Mouse (Mus musculus): Measurements from ENCODE around the gene Gm20388. TPM values are rescaled to one million over a fixed set of nuclear protein-coding genes. Genes with fewer than 3 reads are reported as not detected.
A peak's percentile ranks its signal among the peaks of the same experiment; 100 is the strongest.

Gm20388 gene
- total RNA-seq, 2 experiments from 2014 or later: 5.8 TPM; not detected in 1

GRCm38 (mm10) chr8:121680896-121681295 lies 1770.3 kb downstream of the Gm20388 start:
- no peak for DNase-seq

GRCm38 (mm10) chr8:121681457-121681856 lies 1770.8 kb downstream of the Gm20388 start:
- DNase-seq: peak; percentile 25

GRCm38 (mm10) chr8:121683083-121683832 lies 1772.6 kb downstream of the Gm20388 start:
- DNase-seq: no peak

- DNase-seq: peak; percentile 74
These were observed 1774.8 kb downstream of the Gm20388 start for GRCm38 (mm10) chr8:121685419-121685818.

- no peak for DNase-seq
These were observed 1777.0 kb downstream of the Gm20388 start for GRCm38 (mm10) chr8:121687455-121688161.

- no peak for DNase-seq
These were observed 1777.9 kb downstream of the Gm20388 start for GRCm38 (mm10) chr8:121688496-121688895.

- peak; percentile 65 for DNase-seq
These were observed 1783.8 kb downstream of the Gm20388 start for GRCm38 (mm10) chr8:121694453-121694852.

DNA sequence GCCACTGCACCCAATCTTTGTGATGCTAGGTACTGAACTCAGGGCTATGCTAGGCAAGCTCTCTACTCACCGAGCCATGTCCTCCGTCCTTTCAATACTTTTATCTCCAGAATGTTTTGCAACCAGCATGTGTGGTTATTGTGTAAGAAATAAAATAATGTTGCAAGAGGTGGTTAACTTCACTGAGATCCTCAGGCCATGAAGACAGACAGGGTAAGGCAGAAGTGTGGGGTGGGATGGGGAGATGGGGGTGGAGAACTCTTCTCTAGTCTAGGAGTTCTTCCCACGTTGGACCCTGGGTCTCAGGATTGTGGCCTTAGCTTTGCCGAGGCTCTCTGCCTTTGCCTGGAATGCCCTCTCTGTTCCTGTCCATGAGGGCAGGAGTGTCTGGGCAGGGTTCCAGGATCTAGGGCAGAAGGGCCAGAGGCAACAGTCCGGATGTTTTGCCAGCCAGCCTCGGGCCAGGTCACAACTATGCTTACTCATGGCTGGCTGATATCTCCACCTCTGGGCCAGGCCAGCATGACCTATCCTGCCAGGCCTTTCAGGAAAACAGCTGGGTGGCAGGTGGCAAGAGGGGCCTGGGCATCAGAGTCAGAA lies 1785.0 kb downstream of the Gm20388 start:
- peak; percentile 70 for DNase-seq

- no peak for DNase-seq
These were observed 1787.3 kb downstream of the Gm20388 start for GRCm38 (mm10) chr8:121697735-121698614.

- DNase-seq: no peak
These were observed 1788.0 kb downstream of the Gm20388 start for GRCm38 (mm10) chr8:121698615-121699101.

DNA sequence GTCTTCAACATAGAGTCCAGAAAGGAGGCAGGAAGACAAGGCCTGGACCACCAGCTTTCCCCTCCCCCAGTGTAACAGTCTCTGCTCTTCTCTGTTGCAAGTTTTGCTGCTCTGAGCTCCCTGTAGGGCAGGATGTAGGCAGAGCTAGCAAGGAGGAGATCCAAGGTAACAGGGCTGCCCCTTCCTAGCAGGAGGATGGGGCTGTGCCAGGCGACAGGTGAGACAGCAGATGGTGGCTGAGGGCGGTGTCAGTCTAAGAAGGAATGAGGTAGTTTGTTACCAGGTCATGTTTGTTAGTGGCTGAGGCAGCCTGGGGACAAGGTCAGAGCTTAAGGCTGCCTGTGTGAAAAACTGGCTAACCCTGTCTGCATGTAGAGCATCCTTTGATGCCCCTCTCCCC lies 1789.3 kb downstream of the Gm20388 start:
- no peak for DNase-seq

DNA sequence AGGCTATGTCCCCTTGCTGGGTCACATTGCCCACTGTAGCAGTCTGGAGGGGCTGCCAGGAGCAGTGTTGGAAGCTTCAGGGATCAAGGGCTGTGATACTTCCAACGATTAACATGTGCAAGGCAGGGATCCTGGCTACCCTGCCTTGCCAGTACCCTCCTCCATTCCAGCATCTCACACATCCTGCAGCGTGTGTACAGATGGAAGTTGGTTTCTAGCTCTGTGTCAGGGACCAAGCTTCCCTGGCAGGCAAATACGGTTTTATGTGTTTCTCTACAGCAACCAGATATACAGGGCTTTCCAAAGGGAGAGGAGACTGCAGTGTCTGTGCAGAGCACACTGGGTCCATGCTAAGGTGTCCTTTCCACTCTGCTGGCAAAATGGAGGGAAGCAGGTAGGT lies 1794.5 kb downstream of the Gm20388 start:
- DNase-seq: no peak

DNA sequence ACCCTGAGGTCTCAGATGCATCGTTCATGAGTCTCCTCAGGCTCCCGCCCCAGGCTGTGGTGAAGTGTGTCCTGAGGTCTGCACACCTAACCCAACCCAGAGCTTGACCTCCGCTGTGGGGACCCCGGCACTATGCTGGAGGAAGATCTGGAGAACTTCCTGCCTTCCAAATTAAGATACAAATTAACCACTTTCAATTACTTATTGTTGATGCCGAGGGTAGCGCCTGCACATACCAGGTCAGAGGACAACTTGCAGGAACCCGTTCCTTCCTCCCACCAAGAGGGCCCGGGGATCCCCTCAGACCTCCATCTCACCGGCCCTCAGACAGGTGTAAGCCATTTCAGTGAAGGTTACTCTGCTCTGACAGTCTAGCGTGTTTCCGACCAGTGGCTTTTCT lies 1796.3 kb downstream of the Gm20388 start:
- DNase-seq: no peak

DNA sequence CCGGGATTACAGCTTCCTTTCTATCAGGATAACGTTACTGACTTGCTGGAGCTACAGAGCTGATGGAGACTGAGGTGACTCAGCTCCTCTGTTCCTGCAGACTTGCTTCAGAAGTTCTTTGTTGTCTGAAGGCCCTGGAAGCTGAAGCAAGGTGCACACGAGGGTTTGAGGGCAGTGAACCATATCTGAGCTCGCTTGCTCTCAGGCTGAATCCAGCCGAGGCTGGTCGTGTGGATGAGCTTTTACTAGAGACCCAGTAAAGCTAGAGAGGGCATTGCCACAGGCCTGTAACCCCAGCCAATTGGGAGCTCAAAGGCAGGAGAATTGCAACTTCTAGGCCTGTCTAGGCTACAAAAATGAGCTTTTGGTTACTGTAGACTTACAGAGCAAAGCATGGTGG lies 1797.8 kb downstream of the Gm20388 start:
- DNase-seq: no peak

- no peak for DNase-seq
These were observed 1806.9 kb downstream of the Gm20388 start for GRCm38 (mm10) chr8:121717502-121717901.

- peak; percentile 90 for DNase-seq
These were observed 1807.4 kb downstream of the Gm20388 start for GRCm38 (mm10) chr8:121717982-121718425.

GRCm38 (mm10) chr8:121718925-121719324 lies 1808.3 kb downstream of the Gm20388 start:
- DNase-seq: no peak

GRCm38 (mm10) chr8:121721072-121721471 lies 1810.4 kb downstream of the Gm20388 start:
- DNase-seq: no peak

GRCm38 (mm10) chr8:121723846-121724245 lies 1813.2 kb downstream of the Gm20388 start:
- DNase-seq: no peak

DNA sequence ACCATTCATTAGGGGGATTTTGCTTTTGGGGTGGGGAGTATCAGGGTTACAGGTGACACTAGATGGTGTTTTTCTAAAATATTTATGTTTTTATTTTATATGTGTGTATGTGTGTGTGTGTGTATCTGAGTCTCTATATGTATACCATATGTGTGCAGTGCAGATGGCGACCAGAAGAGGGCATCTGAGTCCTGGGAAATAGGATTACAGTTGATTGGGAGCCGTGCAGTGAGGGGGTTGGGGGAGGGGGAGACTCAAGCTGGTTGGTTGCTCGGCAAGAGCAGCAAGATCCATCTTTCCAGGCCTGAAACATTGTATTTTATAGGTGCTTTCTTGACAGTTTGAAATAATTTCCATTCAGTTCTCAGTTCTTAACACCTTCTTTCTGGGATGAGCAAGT lies 1816.5 kb downstream of the Gm20388 start:
- DNase-seq: no peak

- DNase-seq: no peak
These were observed 1818.7 kb downstream of the Gm20388 start, which contains the start of gene Jph3 for GRCm38 (mm10) chr8:121729323-121729722. Jph3 (plus strand) TSS chr8:121729623.

DNA sequence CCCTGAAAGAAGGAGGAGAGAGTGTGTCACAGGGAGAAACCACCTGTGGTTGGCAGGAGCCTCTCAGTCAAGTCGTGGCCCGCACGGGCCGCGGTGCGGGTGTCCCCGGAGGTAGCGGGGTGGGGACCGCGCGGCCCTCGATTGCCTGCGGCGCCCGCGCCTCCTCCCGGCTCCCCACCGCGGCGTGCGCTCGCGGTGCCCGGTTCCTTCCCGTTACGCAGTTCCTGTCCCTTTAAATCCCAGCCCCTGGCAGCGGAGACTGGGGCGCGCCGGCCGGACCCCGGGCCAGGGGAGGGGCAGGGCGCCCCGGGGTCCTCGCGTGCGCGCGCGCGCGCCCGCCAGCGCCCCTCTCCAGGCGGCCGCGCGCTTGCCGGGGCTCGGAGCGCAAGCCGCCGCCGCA lies 1819.1 kb downstream of the Gm20388 start:
- DNase-seq: no peak

All from heart, postnatal 4 days (tissue).